Mouse (Mus musculus): ENCODE data around the gene Erc2.

- TF ChIP-seq CTCF (IDR thresholded peaks at IDR 0.05; ENCODE audit: low read depth) = no peak
- TF ChIP-seq EP300 (IDR thresholded peaks at IDR 0.05; ENCODE audit: low read depth) = no peak
These were observed 47.7 kb downstream of the Erc2 start for GRCm38 (mm10) chr14:27669939-27670338.

Data from liver, embryonic 14.5 days (tissue).